Mouse (Mus musculus) heart, postnatal 0 days (tissue): Measurements from ENCODE around the gene Cep104. TPM values are rescaled to one million over a fixed set of nuclear protein-coding genes. Genes with fewer than 3 reads are reported as not detected.

Experiments
- ATAC-seq: fragments of 200-750 bp; cut with Nextera tagmentation; 2 replicates; pipeline ENCODE4 v1.8.0; 2017; ENCODE audit warnings: low read depth, moderate number of reproducible peaks, moderate library complexity; ENCODE audit not compliant: insufficient read depth
- DNase-seq: peaks from one replicate; pipeline ENCODE4 v3.0.0-alpha.2; 2016; ENCODE audit warnings: low spot score
- H3K27ac ChIP-seq: fragments of 300-500 bp; sonication (generic); 2 replicates; pipeline ENCODE4 v1.5.1; 2014; ENCODE audit warnings: low read depth, mild to moderate bottlenecking
- H3K27me3 ChIP-seq: fragments of 300-500 bp; sonication (generic); 2 replicates; pipeline ENCODE4 v1.6.1; 2014; ENCODE audit warnings: low read length, mixed read lengths; ENCODE audit not compliant: control insufficient read depth, insufficient read depth
- H3K36me3 ChIP-seq: fragments of 300-500 bp; sonication (generic); replicated peaks from 2 replicates; pipeline ENCODE4 v1.6.1; 2014; ENCODE audit warnings: low read length, mixed read lengths; ENCODE audit not compliant: control insufficient read depth, insufficient read depth
- H3K4me1 ChIP-seq: fragments of 300-500 bp; sonication (generic); 2 replicates; pipeline ENCODE4 v1.6.1; 2014; ENCODE audit warnings: antibody characterized with exemption; ENCODE audit not compliant: control insufficient read depth, insufficient read depth
- H3K4me2 ChIP-seq: fragments of 300-500 bp; sonication (generic); 2 replicates; pipeline ENCODE4 v1.6.1; 2014; ENCODE audit warnings: low read depth, mild to moderate bottlenecking, low read length, moderate library complexity
- H3K4me3 ChIP-seq: fragments of 300-500 bp; sonication (generic); 2 replicates; pipeline ENCODE4 v1.5.1; 2014; ENCODE audit warnings: low read depth, low read length
- H3K9ac ChIP-seq: fragments of 300-500 bp; sonication (generic); replicated peaks from 2 replicates; pipeline ENCODE4 v1.6.1; 2014; ENCODE audit warnings: low read depth, low read length, mixed read lengths
- H3K9me3 ChIP-seq: fragments of 300-500 bp; sonication (generic); replicated peaks from 2 replicates; pipeline ENCODE4 v1.6.1; 2016; ENCODE audit warnings: low read length; ENCODE audit not compliant: control insufficient read depth
- CTCF ChIP-seq: IDR thresholded peaks from 2 replicates; pipeline ENCODE4 v1.5.1; 2016; ENCODE audit warnings: antibody characterized with exemption, control low read depth, low read depth
- EP300 ChIP-seq: IDR thresholded peaks from 2 replicates; pipeline ENCODE4 v1.6.1; 2016; ENCODE audit warnings: antibody characterized with exemption, low read depth
- WGBS: fragments of 180-500 bp; shearing (Covaris S2); extraction: QIAGEN DNeasy Blood & Tissue Kit; methylation state at CpG from one replicate; pipeline ENCODE4 v1.1.7; 2014; 5-methylcytosine and 5-hydroxymethylcytosine counted together
- polyA plus RNA-seq: library from polyadenylated mRNA; unstranded; fragments of >200 nt; fragmentation: Nextera tagmentation; extraction: Ambion mirVana; gene quantifications from 2 replicates; pipeline ENCODE4 v1.2.1, GENCODE M21; 2015
- total RNA-seq: library from RNA; depleted of rRNA; stranded (reverse); fragments of >200 nt; gene quantifications from 2 replicates; pipeline ENCODE4 v1.2.3, GENCODE M21; 2014; ENCODE audit warnings: low replicate concordance

The Cep104 gene
- total and polyA plus RNA-seq, 2 experiments from 2014 or later: 9.2 to 11.3 TPM

- Histone ChIP-seq H3K4me3 (peak within 1 kb of the TSS; percentile 53), H3K27ac (peak within 1 kb of the TSS; percentile 32), H3K4me1 (peaks cover 10% of the 10 kb centered on the region), H3K9me3 (no peaks in the 10 kb centered on the region), H3K36me3 (peaks cover 10% of the 10 kb centered on the region), H3K9ac (peak within 1 kb of the TSS; percentile 58; the same call in 1 of the 2 replicates), H3K4me2 (peak within 1 kb of the TSS; percentile 78), H3K27me3 (0 out of 2 replicates have a peak, but pooled peaks cover 9% of the 10 kb centered on the region)
- 4% methylated on average over 30 of the region's 33 CpGs for whole genome bisulfite sequencing
- DNase-seq (peak; percentile 57), ATAC-seq (peak; percentile 43)
- peak; percentile 48 for TF ChIP-seq CTCF
- TF ChIP-seq EP300: no peak
These were observed 50.8 kb downstream of the Cep104 start, which contains the start of gene Smim1 for GRCm38 (mm10) chr4:154025641-154026440. TSS of gene Smim1 (minus strand) at chr4:154026230.

GRCm38 (mm10) chr4:154026441-154026761 lies 51.4 kb downstream of the Cep104 start:
- H3K4me3 ChIP-seq: peak overlapping the region; percentile 53
- H3K9me3 ChIP-seq: no peaks in the 10 kb centered on the region
- H3K4me1 ChIP-seq: peaks cover 10% of the 10 kb centered on the region
- peak overlapping the region; percentile 78 for H3K4me2 ChIP-seq
- H3K36me3 ChIP-seq: peaks cover 5% of the 10 kb centered on the region
- ATAC-seq: no peak
- DNase-seq: no peak
- 23% methylated on average over 2 of the region's 2 CpGs for WGBS
- no peak for TF ChIP-seq CTCF
- no peak for TF ChIP-seq EP300
- 0 out of 2 replicates have a peak overlapping the region, but pooled peaks have one; percentile 58 for H3K9ac ChIP-seq
- H3K27ac ChIP-seq: no peak overlapping the region
- H3K27me3 ChIP-seq: 0 out of 2 replicates have a peak, but pooled peaks cover 9% of the 10 kb centered on the region

GRCm38 (mm10) chr4:154028066-154028465 lies 53.1 kb downstream of the Cep104 start:
- no peak for ATAC-seq
- TF ChIP-seq EP300 (no peak), CTCF (no peak)
- Histone ChIP-seq H3K27me3 (0 out of 2 replicates have a peak, but pooled peaks cover 9% of the 10 kb centered on the region), H3K36me3 (no peaks in the 10 kb centered on the region), H3K9me3 (no peaks in the 10 kb centered on the region), H3K4me2 (no peak overlapping the region), H3K27ac (no peak overlapping the region), H3K4me1 (peaks cover 10% of the 10 kb centered on the region), H3K4me3 (no peak overlapping the region), H3K9ac (no peak overlapping the region)
- WGBS: 70% methylated on average over 7 of the region's 7 CpGs
- DNase-seq: no peak

GRCm38 (mm10) chr4:154028646-154029045 lies 53.7 kb downstream of the Cep104 start:
- 0 out of 2 replicates have a peak, but pooled peaks cover 9% of the 10 kb centered on the region for H3K27me3 ChIP-seq
- DNase-seq: no peak
- no peak for TF ChIP-seq EP300
- peak; percentile 35; the same call in 1 of the 2 replicates for TF ChIP-seq CTCF
- ATAC-seq: no peak
- H3K36me3 ChIP-seq: no peaks in the 10 kb centered on the region
- H3K27ac ChIP-seq: no peak overlapping the region
- H3K4me2 ChIP-seq: no peak overlapping the region
- no peak overlapping the region for H3K9ac ChIP-seq
- H3K9me3 ChIP-seq: no peaks in the 10 kb centered on the region
- H3K4me1 ChIP-seq: peaks cover 5% of the 10 kb centered on the region
- H3K4me3 ChIP-seq: no peak overlapping the region

- TF ChIP-seq CTCF: no peak
- TF ChIP-seq EP300: no peak
- no peak for DNase-seq
- H3K4me3 ChIP-seq: no peak overlapping the region
- H3K4me2 ChIP-seq: no peak overlapping the region
- ATAC-seq: no peak
- H3K9me3 ChIP-seq: no peaks in the 10 kb centered on the region
- 26% methylated on average over 3 of the region's 3 CpGs for WGBS
- H3K36me3 ChIP-seq: no peaks in the 10 kb centered on the region
- no peaks in the 10 kb centered on the region for H3K4me1 ChIP-seq
- no peak overlapping the region for H3K9ac ChIP-seq
- H3K27ac ChIP-seq: no peak overlapping the region
- H3K27me3 ChIP-seq: no peaks in the 10 kb centered on the region
These were observed 62.1 kb downstream of the Cep104 start for GRCm38 (mm10) chr4:154037123-154037522.
